Mouse (Mus musculus): ENCODE data around the gene Myh14. TPM values are rescaled to one million over a fixed set of nuclear protein-coding genes. Genes with fewer than 3 reads are reported as not detected.
A peak's percentile ranks its signal among the peaks of the same experiment; 100 is the strongest.

Gene Myh14
- polyA plus RNA-seq, 1 experiment from 2014 or later: 1.5 TPM

DNA sequence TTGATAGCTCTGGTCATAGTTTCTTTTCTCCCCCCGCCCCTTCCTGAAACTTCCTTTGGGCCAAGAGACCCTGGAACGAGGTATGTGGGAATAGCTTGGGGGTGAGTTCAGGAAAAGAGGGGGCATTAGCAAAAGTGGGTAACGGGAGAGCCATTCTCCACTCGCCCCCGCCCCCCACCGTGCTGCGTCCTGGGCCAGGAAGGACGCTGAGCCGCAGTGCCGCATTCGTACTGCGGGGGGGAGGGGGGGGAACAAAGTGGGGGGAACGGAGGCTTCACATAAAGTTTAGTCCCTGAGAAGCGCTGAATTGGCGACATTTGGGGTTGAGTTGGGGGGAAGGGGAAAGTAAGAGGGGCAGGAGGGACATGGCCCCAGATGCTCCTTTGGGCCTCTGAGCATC, 77.6 kb downstream of the Myh14 start:
- Histone ChIP-seq H3K27me3 (ENCODE audit: insufficient read depth, low read length) (peaks cover 57% of the 10 kb centered on the region), H3K4me3 (ENCODE audit: low read depth, low read length) (no peak overlapping the region)

DNA sequence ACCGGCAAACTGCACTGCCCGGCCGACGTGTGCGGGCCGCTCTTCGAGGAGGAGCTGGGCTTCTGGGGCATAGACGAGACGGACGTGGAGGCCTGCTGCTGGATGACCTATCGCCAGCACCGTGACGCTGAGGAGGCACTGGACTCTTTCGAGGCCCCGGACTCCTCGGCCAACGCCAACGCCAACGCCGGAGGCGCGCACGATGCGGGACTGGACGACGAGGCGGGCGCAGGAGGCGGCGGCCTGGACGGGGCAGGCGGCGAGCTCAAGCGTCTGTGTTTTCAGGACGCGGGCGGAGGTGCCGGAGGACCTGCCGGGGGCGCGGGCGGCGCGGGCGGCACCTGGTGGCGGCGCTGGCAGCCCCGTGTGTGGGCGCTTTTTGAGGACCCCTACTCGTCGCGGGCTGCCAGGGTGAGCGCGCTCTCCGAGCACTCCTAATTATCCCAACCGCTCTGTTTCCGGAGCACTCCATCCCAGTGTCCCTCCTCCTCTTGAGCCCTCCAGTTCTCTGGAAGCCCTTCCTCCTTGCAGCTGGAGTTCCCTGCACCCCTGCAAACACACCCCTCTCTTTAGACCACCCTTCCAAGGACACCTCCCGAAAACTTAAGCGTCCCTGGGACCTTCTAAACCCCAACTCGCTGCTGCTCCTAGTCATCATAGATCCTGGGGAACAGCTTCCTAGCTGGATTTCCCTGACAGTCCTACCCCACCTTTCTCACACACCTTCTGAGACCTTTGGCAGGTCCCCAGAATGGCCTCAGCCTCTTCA, 79.1 kb downstream of the Myh14 start:
- no peaks in the 10 kb centered on the region for H3K9me3 ChIP-seq (ENCODE audit: low read length)
- no peak overlapping the region for H3K27ac ChIP-seq (ENCODE audit: low read depth)
- H3K27me3 ChIP-seq (ENCODE audit: insufficient read depth, low read length): peaks cover 72% of the 10 kb centered on the region
- peak overlapping the region; percentile 11; the same call in 1 of the 2 replicates for H3K9ac ChIP-seq (replicated peaks)
- H3K4me3 ChIP-seq (ENCODE audit: low read depth, low read length): peak overlapping the region; percentile 49
- DNase-seq (no peak), ATAC-seq (no peak)
- WGBS (ENCODE audit: insufficient replicate concordance): 4% methylated on average over 51 of the region's 60 CpGs
- no peaks in the 10 kb centered on the region for H3K36me3 ChIP-seq (replicated peaks; ENCODE audit: insufficient read depth, low read length)
- H3K4me1 ChIP-seq (ENCODE audit: insufficient read depth): peaks cover 32% of the 10 kb centered on the region
- H3K4me2 ChIP-seq (ENCODE audit: low read depth, low read length): peak overlapping the region; percentile 93
- TF ChIP-seq EP300 (IDR thresholded peaks at IDR 0.05; ENCODE audit: low read depth) (no peak), CTCF (IDR thresholded peaks at IDR 0.05; ENCODE audit: low read depth) (no peak)

More for the DNA sequence above, 77.6 kb downstream of the Myh14 start:
- DNase-seq (no peak), ATAC-seq (no peak)
- Histone ChIP-seq H3K9ac (replicated peaks) (no peak overlapping the region), H3K9me3 (ENCODE audit: low read length) (no peaks in the 10 kb centered on the region), H3K27ac (ENCODE audit: low read depth) (no peak overlapping the region), H3K4me2 (ENCODE audit: low read depth, low read length) (no peak overlapping the region), H3K36me3 (replicated peaks; ENCODE audit: insufficient read depth, low read length) (no peaks in the 10 kb centered on the region), H3K4me1 (ENCODE audit: insufficient read depth) (peaks cover 28% of the 10 kb centered on the region)
- WGBS (ENCODE audit: insufficient replicate concordance): 3% methylated on average over 15 of the region's 15 CpGs
- TF ChIP-seq CTCF (IDR thresholded peaks at IDR 0.05; ENCODE audit: low read depth) (no peak), EP300 (IDR thresholded peaks at IDR 0.05; ENCODE audit: low read depth) (no peak)

DNA sequence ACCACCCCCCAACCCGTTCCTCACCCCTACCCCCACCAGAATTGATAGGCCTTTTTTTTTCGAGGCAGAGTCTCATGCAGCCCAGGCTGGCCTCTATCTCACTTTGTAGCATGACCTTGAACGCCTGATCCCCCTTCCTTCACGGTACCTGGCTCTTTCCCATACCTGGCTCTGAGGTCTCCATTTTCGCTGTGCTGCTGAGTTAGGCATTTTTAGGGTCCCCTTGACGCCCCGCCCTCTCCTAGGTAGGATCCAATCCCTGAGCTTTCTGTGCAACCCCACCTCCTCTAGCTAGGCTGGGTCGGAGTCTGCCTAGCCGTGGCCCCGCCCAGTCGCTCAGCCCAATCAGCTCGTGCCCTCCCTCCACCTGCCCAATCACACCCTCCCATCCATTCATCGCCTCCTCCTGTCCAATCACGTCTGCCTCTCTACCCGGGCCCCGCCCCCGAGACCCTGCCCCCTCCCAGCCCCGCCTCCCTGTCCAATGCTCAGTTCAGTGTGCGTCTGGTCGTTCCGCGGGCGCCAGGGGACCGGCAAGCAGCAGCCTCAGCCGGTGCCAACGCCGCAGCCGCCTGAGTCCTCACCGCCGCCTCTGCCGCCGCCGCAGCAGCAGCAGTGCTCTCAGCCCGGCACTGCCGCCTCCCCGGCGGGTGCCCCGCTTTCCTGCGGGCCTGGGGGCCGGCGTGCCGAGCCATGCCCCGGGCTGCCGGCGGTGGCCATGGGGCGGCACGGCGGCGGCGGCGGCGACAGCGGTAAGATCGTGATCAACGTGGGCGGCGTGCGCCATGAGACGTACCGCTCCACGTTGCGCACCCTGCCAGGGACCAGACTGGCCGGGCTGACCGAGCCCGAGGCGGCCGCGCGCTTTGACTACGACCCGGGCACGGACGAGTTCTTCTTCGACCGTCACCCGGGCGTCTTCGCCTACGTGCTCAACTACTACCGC, 80.0 kb downstream of the Myh14 start, which contains the start of gene Kcnc3:
Kcnc3 (plus strand) TSS at position 263 of the 946 bp plus-strand sequence.
- peak within 1 kb of the TSS; percentile 11; the same call in 1 of the 2 replicates for H3K9ac ChIP-seq (replicated peaks)
- no peak within 1 kb of the TSS for H3K27ac ChIP-seq (ENCODE audit: low read depth)
- H3K4me3 ChIP-seq (ENCODE audit: low read depth, low read length): peak within 1 kb of the TSS; percentile 49
- no peak for TF ChIP-seq CTCF (IDR thresholded peaks at IDR 0.05; ENCODE audit: low read depth)
- no peak for TF ChIP-seq EP300 (IDR thresholded peaks at IDR 0.05; ENCODE audit: low read depth)
- peak within 1 kb of the TSS; percentile 93 for H3K4me2 ChIP-seq (ENCODE audit: low read depth, low read length)
- H3K4me1 ChIP-seq (ENCODE audit: insufficient read depth): peaks cover 32% of the 10 kb centered on the region
- peaks cover 80% of the 10 kb centered on the region for H3K27me3 ChIP-seq (ENCODE audit: insufficient read depth, low read length)
- WGBS (ENCODE audit: insufficient replicate concordance): 1% methylated on average over 61 of the region's 80 CpGs
- peak; percentile 92 for ATAC-seq
- peak; percentile 90 for DNase-seq
- no peaks in the 10 kb centered on the region for H3K36me3 ChIP-seq (replicated peaks; ENCODE audit: insufficient read depth, low read length)
- no peaks in the 10 kb centered on the region for H3K9me3 ChIP-seq (ENCODE audit: low read length)

DNA sequence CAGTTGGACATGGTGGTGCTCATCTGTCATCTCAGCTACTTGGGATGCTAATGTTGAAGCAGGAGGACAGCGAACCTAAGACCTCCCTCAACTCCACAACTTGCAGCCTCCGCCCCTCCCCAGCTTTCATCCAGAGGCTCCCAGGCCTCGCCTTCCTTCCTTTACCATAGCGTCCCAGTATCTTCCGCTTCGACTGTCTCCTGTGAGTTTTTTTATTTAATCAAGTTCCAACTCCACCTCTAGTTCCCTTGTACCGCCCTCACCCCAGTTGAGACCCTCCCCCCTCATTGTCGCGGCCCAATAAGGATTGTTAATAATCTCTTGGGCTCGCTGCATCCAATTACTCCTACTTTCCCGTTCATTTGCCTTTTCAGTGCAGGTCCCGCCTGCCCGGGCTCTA, 80.7 kb downstream of the Myh14 start:
- DNase-seq (no peak), ATAC-seq (no peak)
- Histone ChIP-seq H3K27me3 (ENCODE audit: insufficient read depth, low read length) (peaks cover 82% of the 10 kb centered on the region), H3K27ac (ENCODE audit: low read depth) (no peak overlapping the region), H3K9me3 (ENCODE audit: low read length) (no peaks in the 10 kb centered on the region), H3K9ac (replicated peaks) (no peak overlapping the region), H3K4me3 (ENCODE audit: low read depth, low read length) (0 out of 2 replicates have a peak overlapping the region, but pooled peaks have one; percentile 49), H3K4me2 (ENCODE audit: low read depth, low read length) (peak overlapping the region; percentile 93; the same call in 1 of the 2 replicates), H3K36me3 (replicated peaks; ENCODE audit: insufficient read depth, low read length) (no peaks in the 10 kb centered on the region), H3K4me1 (ENCODE audit: insufficient read depth) (peaks cover 32% of the 10 kb centered on the region)
- WGBS (ENCODE audit: insufficient replicate concordance): 9% methylated on average over 13 of the region's 13 CpGs
- no peak for TF ChIP-seq CTCF (IDR thresholded peaks at IDR 0.05; ENCODE audit: low read depth)
- no peak for TF ChIP-seq EP300 (IDR thresholded peaks at IDR 0.05; ENCODE audit: low read depth)

DNA sequence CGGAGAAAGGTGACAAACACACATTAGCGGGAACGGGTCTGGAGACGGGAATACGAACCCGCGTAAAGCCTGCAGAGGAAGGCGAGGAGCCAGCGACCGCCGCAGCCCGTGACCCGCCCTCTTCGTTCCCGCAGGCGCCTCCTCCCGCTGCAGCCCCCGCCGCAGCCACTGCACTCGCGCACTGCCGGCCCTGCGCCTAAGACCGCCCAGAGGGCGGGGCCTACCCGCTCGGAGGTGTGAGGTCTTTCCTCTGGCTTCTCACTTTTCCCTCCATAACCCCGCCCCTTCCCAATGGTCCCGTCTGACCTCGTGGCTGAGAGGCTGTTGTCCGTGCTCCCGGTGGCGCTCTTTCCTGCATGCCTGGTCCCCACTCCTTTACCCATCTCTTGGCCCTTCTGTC, 81.5 kb downstream of the Myh14 start:
- peak; percentile 22 for ATAC-seq
- Histone ChIP-seq H3K9me3 (ENCODE audit: low read length) (no peaks in the 10 kb centered on the region), H3K4me2 (ENCODE audit: low read depth, low read length) (peak overlapping the region; percentile 73), H3K36me3 (replicated peaks; ENCODE audit: insufficient read depth, low read length) (no peaks in the 10 kb centered on the region), H3K9ac (replicated peaks) (no peak overlapping the region), H3K4me1 (ENCODE audit: insufficient read depth) (peaks cover 32% of the 10 kb centered on the region), H3K27me3 (ENCODE audit: insufficient read depth, low read length) (peaks cover 82% of the 10 kb centered on the region), H3K27ac (ENCODE audit: low read depth) (no peak overlapping the region), H3K4me3 (ENCODE audit: low read depth, low read length) (peak overlapping the region; percentile 47)
- under 1% methylated on average over 28 of the region's 33 CpGs for WGBS (ENCODE audit: insufficient replicate concordance)
- no peak for TF ChIP-seq EP300 (IDR thresholded peaks at IDR 0.05; ENCODE audit: low read depth)
- no peak for TF ChIP-seq CTCF (IDR thresholded peaks at IDR 0.05; ENCODE audit: low read depth)
- DNase-seq: peak; percentile 67

DNA sequence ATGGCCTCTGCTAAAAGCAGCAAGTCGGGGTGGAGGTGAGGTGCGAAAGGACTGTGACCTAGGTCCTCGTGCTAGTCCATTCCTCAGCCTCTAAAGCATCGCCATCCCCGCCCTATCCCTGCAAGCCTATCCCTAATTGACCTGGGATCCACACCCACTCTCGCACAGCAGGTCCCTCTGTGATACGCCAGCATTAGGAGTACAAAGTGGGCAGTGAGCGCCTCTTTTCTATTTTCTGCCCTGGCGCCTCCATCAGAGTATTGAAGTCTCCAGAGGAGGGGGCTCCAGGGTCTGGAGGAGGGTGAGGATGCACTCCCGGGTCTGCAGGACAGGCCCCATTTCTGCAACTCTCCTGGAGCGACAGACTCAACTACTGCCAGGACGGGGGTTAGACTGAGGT, 82.3 kb downstream of the Myh14 start:
- no peak for ATAC-seq
- Histone ChIP-seq H3K27me3 (ENCODE audit: insufficient read depth, low read length) (peaks cover 77% of the 10 kb centered on the region), H3K9me3 (ENCODE audit: low read length) (no peaks in the 10 kb centered on the region), H3K4me3 (ENCODE audit: low read depth, low read length) (no peak overlapping the region), H3K9ac (replicated peaks) (no peak overlapping the region), H3K4me1 (ENCODE audit: insufficient read depth) (peaks cover 29% of the 10 kb centered on the region), H3K36me3 (replicated peaks; ENCODE audit: insufficient read depth, low read length) (no peaks in the 10 kb centered on the region), H3K4me2 (ENCODE audit: low read depth, low read length) (peak overlapping the region; percentile 73), H3K27ac (ENCODE audit: low read depth) (no peak overlapping the region)
- no peak for TF ChIP-seq CTCF (IDR thresholded peaks at IDR 0.05; ENCODE audit: low read depth)
- TF ChIP-seq EP300 (IDR thresholded peaks at IDR 0.05; ENCODE audit: low read depth): no peak
- WGBS (ENCODE audit: insufficient replicate concordance): 12% methylated on average over 12 of the region's 12 CpGs
- DNase-seq: no peak
